Mouse (Mus musculus): Measurements from ENCODE around the gene Btbd35f9.
"Not testable (repeated sequence)": the region's sequence is repeated elsewhere in the genome, so short reads cannot be mapped to it uniquely, and the experiment has no call there.

Gene Btbd35f9

GRCm38 (mm10) chrX:34161399-34161798 lies at the start of gene Btbd35f9:
Btbd35f9 (minus strand) TSS chrX:34161499.
- not testable (repeated sequence) for DNase-seq (ENCODE audit: low spot score)
